Mouse (Mus musculus) kidney, adult 2 months (tissue): ENCODE measurements at regions not wholly inside any gene's neighbourhood (a gene's known extent, or its start where the extent isn't known, plus 50 kb on each side); places are given as distances from the start of the nearest gene placed in this dataset.

Experiments
- CTCF ChIP-seq: fragments of 200-500 bp; conservative IDR thresholded peaks from 2 replicates; pipeline ENCODE4 v1.5.1; 2011; ENCODE audit warnings: low read depth, mild to moderate bottlenecking, control low read depth, low read length, moderate library complexity, mixed read lengths; ENCODE audit not compliant: insufficient read depth, insufficient read length
- POLR2A ChIP-seq: fragments of 200-500 bp; IDR thresholded peaks from one replicate; pipeline ENCODE4 v1.6.1; 2011; ENCODE audit warnings: low read depth, low read length, control low read depth

GRCm38 (mm10) chr8:126244321-126244720 lies 54.0 kb upstream of the Slc35f3 start:
- TF ChIP-seq CTCF (no peak), POLR2A (no peak)
